Mouse (Mus musculus): ENCODE measurements around the gene Galnt10.
A peak's percentile ranks its signal among the peaks of the same experiment; 100 is the strongest.
"Not testable (repeated sequence)": the region's sequence is repeated elsewhere in the genome, so short reads cannot be mapped to it uniquely, and the experiment has no call there.

Galnt10 gene

GRCm38 (mm10) chr11:57790866-57791535 lies 145.8 kb downstream of the Galnt10 start:
- peak; percentile 33 for DNase-seq (ENCODE audit: inconsistent ontology term)

- no peak for DNase-seq (ENCODE audit: inconsistent ontology term)
These were observed 149.8 kb downstream of the Galnt10 start for GRCm38 (mm10) chr11:57795086-57795485.

- no peak for DNase-seq (ENCODE audit: inconsistent ontology term)
These were observed 152.6 kb downstream of the Galnt10 start for GRCm38 (mm10) chr11:57797828-57798227.

GRCm38 (mm10) chr11:57799456-57799855 lies 154.2 kb downstream of the Galnt10 start:
- no peak for DNase-seq (ENCODE audit: inconsistent ontology term)

- no peak for DNase-seq (ENCODE audit: inconsistent ontology term)
These were observed 155.2 kb downstream of the Galnt10 start for GRCm38 (mm10) chr11:57800266-57800951.

GRCm38 (mm10) chr11:57800971-57801765 lies 155.9 kb downstream of the Galnt10 start, which contains the start of gene Sap30l:
Gene Sap30l (plus strand): TSS chr11:57801637.
- peak; percentile 98 for DNase-seq (ENCODE audit: inconsistent ontology term)

- DNase-seq (ENCODE audit: inconsistent ontology term) = peak; percentile 82
These were observed 156.7 kb downstream of the Galnt10 start for GRCm38 (mm10) chr11:57801766-57802510.

GRCm38 (mm10) chr11:57802511-57802870 lies 157.2 kb downstream of the Galnt10 start:
- peak; percentile 23 for DNase-seq (ENCODE audit: inconsistent ontology term)

GRCm38 (mm10) chr11:57805047-57805446 lies 159.8 kb downstream of the Galnt10 start:
- DNase-seq (ENCODE audit: inconsistent ontology term) = peak; percentile 56

GRCm38 (mm10) chr11:57809017-57809731 lies 163.9 kb downstream of the Galnt10 start:
- no peak for DNase-seq (ENCODE audit: inconsistent ontology term)

GRCm38 (mm10) chr11:57809732-57810098 lies 164.5 kb downstream of the Galnt10 start:
- DNase-seq (ENCODE audit: inconsistent ontology term) = no peak

GRCm38 (mm10) chr11:57811006-57811405 lies 165.8 kb downstream of the Galnt10 start:
- DNase-seq (ENCODE audit: inconsistent ontology term) = no peak

- DNase-seq (ENCODE audit: inconsistent ontology term) = no peak
These were observed 167.0 kb downstream of the Galnt10 start for GRCm38 (mm10) chr11:57812212-57812611.

GRCm38 (mm10) chr11:57813641-57814040 lies 168.4 kb downstream of the Galnt10 start:
- DNase-seq (ENCODE audit: inconsistent ontology term) = no peak

GRCm38 (mm10) chr11:57818189-57818588 lies 172.9 kb downstream of the Galnt10 start:
- no peak for DNase-seq (ENCODE audit: inconsistent ontology term)

- DNase-seq (ENCODE audit: inconsistent ontology term) = peak; percentile 73
These were observed 174.8 kb downstream of the Galnt10 start for GRCm38 (mm10) chr11:57819999-57820581.

GRCm38 (mm10) chr11:57823159-57823558 lies 177.9 kb downstream of the Galnt10 start:
- DNase-seq (ENCODE audit: inconsistent ontology term) = not testable (repeated sequence)

GRCm38 (mm10) chr11:57823714-57824113 lies 178.5 kb downstream of the Galnt10 start:
- no peak for DNase-seq (ENCODE audit: inconsistent ontology term)

- not testable (repeated sequence) for DNase-seq (ENCODE audit: inconsistent ontology term)
These were observed 180.0 kb downstream of the Galnt10 start for GRCm38 (mm10) chr11:57825234-57825633.

GRCm38 (mm10) chr11:57827048-57827914 lies 182.0 kb downstream of the Galnt10 start:
- DNase-seq (ENCODE audit: inconsistent ontology term) = no peak

All from Muller cell, postnatal 12 days (primary cell).